Mouse (Mus musculus) heart, embryonic 13.5 days (tissue): Measurements from ENCODE around the gene Kalrn. TPM values are rescaled to one million over a fixed set of nuclear protein-coding genes. Genes with fewer than 3 reads are reported as not detected.
A peak's percentile ranks its signal among the peaks of the same experiment; 100 is the strongest.

Experiments
- ATAC-seq: fragments of 200-750 bp; cut with Nextera tagmentation; 2 replicates; pipeline ENCODE4 v1.8.0; 2017; ENCODE audit warnings: moderate TSS enrichment; ENCODE audit not compliant: insufficient number of reproducible peaks, low FRiP score, low TSS enrichment; ENCODE audit errors: extremely low read depth
- H3K27ac ChIP-seq: fragments of 300-500 bp; sonication (generic); replicated peaks from 2 replicates; pipeline ENCODE4 v1.5.1; 2015; ENCODE audit warnings: moderate library complexity, mild to moderate bottlenecking, inconsistent platforms
- H3K27me3 ChIP-seq: fragments of 300-500 bp; sonication (generic); replicated peaks from 2 replicates; pipeline ENCODE4 v1.6.1; 2015; ENCODE audit warnings: mild to moderate bottlenecking, inconsistent platforms
- H3K36me3 ChIP-seq: fragments of 300-500 bp; sonication (generic); 2 replicates; pipeline ENCODE4 v1.6.1; 2015; ENCODE audit warnings: mild to moderate bottlenecking, inconsistent platforms
- H3K4me1 ChIP-seq: fragments of 300-500 bp; sonication (generic); 2 replicates; pipeline ENCODE4 v1.6.1; 2015; ENCODE audit warnings: inconsistent platforms
- H3K4me2 ChIP-seq: fragments of 300-500 bp; sonication (generic); 2 replicates; pipeline ENCODE4 v1.6.1; 2015; ENCODE audit warnings: inconsistent platforms, mild to moderate bottlenecking, moderate library complexity
- H3K4me3 ChIP-seq: fragments of 300-500 bp; sonication (generic); 2 replicates; pipeline ENCODE4 v1.5.1; 2015; ENCODE audit warnings: moderate library complexity, mild to moderate bottlenecking, inconsistent platforms
- H3K9ac ChIP-seq: fragments of 300-500 bp; sonication (generic); 2 replicates; pipeline ENCODE4 v1.6.1; 2015; ENCODE audit warnings: inconsistent platforms, mild to moderate bottlenecking, moderate library complexity
- H3K9me3 ChIP-seq: fragments of 300-500 bp; sonication (generic); 2 replicates; pipeline ENCODE4 v1.6.1; 2016; ENCODE audit warnings: inconsistent platforms
- WGBS: fragments of 180-500 bp; shearing (Covaris S2); methylation state at CpG from one replicate; pipeline ENCODE4 v1.1.7; 2015; ENCODE audit warnings: mixed read lengths; 5-methylcytosine and 5-hydroxymethylcytosine counted together
- polyA plus RNA-seq: library from polyadenylated mRNA; unstranded; fragments of >200 nt; fragmentation: Nextera tagmentation; extraction: Ambion mirVana; gene quantifications from 2 replicates; pipeline ENCODE4 v1.2.1, GENCODE M21; 2015

Kalrn gene
- polyA plus RNA-seq, 1 experiment from 2014 or later, result 28.1 TPM

- 61% methylated on average over 13 of the region's 13 CpGs for WGBS
- H3K4me3 ChIP-seq, result no peak overlapping the region
- no peak overlapping the region for H3K9ac ChIP-seq
- no peaks in the 10 kb centered on the region for H3K9me3 ChIP-seq
- peaks cover 49% of the 10 kb centered on the region for H3K4me1 ChIP-seq
- H3K27me3 ChIP-seq, result no peaks in the 10 kb centered on the region
- peaks cover 45% of the 10 kb centered on the region for H3K36me3 ChIP-seq
- ATAC-seq, result no peak
- H3K27ac ChIP-seq, result no peak overlapping the region
- H3K4me2 ChIP-seq, result no peak overlapping the region
Measured at GRCm38 (mm10) chr16:34046268-34047005, 526.9 kb downstream of the Kalrn start.

GRCm38 (mm10) chr16:34044539-34044938 is 528.8 kb downstream of the Kalrn start:
- H3K4me3 ChIP-seq, result no peak overlapping the region
- peaks cover 41% of the 10 kb centered on the region for H3K4me1 ChIP-seq
- H3K36me3 ChIP-seq, result peaks cover 46% of the 10 kb centered on the region
- no peaks in the 10 kb centered on the region for H3K27me3 ChIP-seq
- WGBS, result 62% methylated on average over 8 of the region's 8 CpGs
- no peaks in the 10 kb centered on the region for H3K9me3 ChIP-seq
- no peak for ATAC-seq
- no peak overlapping the region for H3K4me2 ChIP-seq
- no peak overlapping the region for H3K27ac ChIP-seq
- H3K9ac ChIP-seq, result 0 out of 2 replicates have a peak overlapping the region, but pooled peaks have one; percentile 4

DNA sequence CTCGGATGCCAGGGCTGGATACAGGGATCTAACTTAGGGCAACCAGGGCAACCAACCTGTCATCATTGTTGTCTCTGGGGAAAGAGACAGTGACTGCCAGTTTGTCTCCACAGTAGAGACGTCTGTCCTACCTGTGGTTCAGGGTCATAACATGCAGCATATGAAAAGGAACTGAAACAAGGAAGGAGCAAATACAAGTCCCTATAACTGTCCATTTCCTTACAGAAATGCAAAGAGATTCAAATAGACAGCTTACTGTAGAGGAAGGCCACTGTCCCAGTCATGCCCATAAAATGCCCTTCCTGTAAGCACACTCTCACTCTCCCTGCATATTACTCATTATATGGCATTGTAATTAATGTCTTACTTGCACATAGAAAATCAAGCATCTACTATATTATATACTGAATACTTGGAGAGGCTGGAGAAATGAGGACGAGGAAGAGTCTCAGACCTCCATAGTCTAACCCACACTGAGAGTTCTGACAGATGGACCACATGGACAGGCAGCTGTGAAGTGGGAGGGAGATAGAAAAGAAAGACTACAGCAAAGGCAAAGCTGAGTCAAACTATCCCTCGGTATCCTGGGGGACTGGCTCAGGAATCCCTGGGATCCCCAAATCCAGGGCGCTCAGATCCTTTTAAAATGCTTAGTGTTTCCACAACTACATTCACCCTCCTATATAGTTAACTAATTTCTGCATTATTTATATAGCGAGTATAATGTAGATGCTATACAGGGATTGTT is 530.1 kb downstream of the Kalrn start:
- WGBS, result 89% methylated on average over 6 of the region's 6 CpGs
- H3K4me2 ChIP-seq, result no peak overlapping the region
- no peak for ATAC-seq
- H3K36me3 ChIP-seq, result peaks cover 51% of the 10 kb centered on the region
- H3K27me3 ChIP-seq, result no peaks in the 10 kb centered on the region
- no peak overlapping the region for H3K27ac ChIP-seq
- no peak overlapping the region for H3K9ac ChIP-seq
- H3K4me1 ChIP-seq, result peaks cover 41% of the 10 kb centered on the region
- no peaks in the 10 kb centered on the region for H3K9me3 ChIP-seq
- no peak overlapping the region for H3K4me3 ChIP-seq

GRCm38 (mm10) chr16:34042586-34042985 is 530.7 kb downstream of the Kalrn start:
- Histone ChIP-seq H3K27me3 (no peaks in the 10 kb centered on the region), H3K9ac (no peak overlapping the region), H3K4me3 (no peak overlapping the region), H3K9me3 (no peaks in the 10 kb centered on the region), H3K27ac (no peak overlapping the region), H3K4me2 (no peak overlapping the region), H3K36me3 (peaks cover 57% of the 10 kb centered on the region), H3K4me1 (peaks cover 44% of the 10 kb centered on the region)
- 91% methylated on average over 4 of the region's 4 CpGs for WGBS
- ATAC-seq, result no peak

GRCm38 (mm10) chr16:34040276-34040675 is 533.1 kb downstream of the Kalrn start:
- Histone ChIP-seq H3K27ac (no peak overlapping the region), H3K9ac (no peak overlapping the region), H3K27me3 (no peaks in the 10 kb centered on the region), H3K36me3 (peaks cover 54% of the 10 kb centered on the region), H3K4me2 (no peak overlapping the region), H3K9me3 (no peaks in the 10 kb centered on the region), H3K4me1 (peaks cover 55% of the 10 kb centered on the region), H3K4me3 (no peak overlapping the region)
- ATAC-seq, result no peak
- 78% methylated on average over 6 of the region's 6 CpGs for WGBS

DNA sequence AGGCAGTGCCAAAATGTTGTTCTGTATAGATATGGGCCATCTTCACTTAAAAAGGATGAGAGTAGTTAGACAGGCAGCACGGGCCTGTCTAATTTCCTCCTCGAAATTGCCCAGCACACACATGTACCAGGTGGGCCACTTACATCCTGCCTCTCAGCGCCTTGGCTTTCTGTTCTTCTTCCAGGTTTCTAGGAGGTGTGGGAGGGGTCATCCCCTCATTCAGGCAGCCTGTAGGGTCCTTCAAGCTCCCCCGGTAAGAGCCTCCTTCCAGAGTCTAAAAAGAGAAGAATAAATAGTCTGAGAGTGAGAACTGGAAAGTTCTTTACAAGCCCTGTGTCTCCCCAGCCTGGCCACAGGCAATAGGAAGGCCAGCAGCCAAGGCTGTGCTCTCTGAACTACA is 533.6 kb downstream of the Kalrn start:
- Histone ChIP-seq H3K9ac (no peak overlapping the region), H3K4me3 (no peak overlapping the region), H3K4me1 (peaks cover 57% of the 10 kb centered on the region), H3K4me2 (no peak overlapping the region), H3K9me3 (no peaks in the 10 kb centered on the region), H3K36me3 (peaks cover 54% of the 10 kb centered on the region), H3K27me3 (no peaks in the 10 kb centered on the region), H3K27ac (no peak overlapping the region)
- no peak for ATAC-seq
- WGBS, result 81% methylated on average over 4 of the region's 4 CpGs

- H3K36me3 ChIP-seq, result peaks cover 66% of the 10 kb centered on the region
- 43% methylated on average over 10 of the region's 10 CpGs for WGBS
- no peaks in the 10 kb centered on the region for H3K27me3 ChIP-seq
- peak overlapping the region; percentile 13; the same call in 1 of the 2 replicates for H3K4me2 ChIP-seq
- peak overlapping the region; percentile 71 for H3K27ac ChIP-seq
- no peaks in the 10 kb centered on the region for H3K9me3 ChIP-seq
- peak overlapping the region; percentile 55; the same call in 1 of the 2 replicates for H3K9ac ChIP-seq
- peaks cover 79% of the 10 kb centered on the region for H3K4me1 ChIP-seq
- ATAC-seq, result no peak
- H3K4me3 ChIP-seq, result no peak overlapping the region
Measured at GRCm38 (mm10) chr16:34036327-34037047, 536.8 kb downstream of the Kalrn start.

DNA sequence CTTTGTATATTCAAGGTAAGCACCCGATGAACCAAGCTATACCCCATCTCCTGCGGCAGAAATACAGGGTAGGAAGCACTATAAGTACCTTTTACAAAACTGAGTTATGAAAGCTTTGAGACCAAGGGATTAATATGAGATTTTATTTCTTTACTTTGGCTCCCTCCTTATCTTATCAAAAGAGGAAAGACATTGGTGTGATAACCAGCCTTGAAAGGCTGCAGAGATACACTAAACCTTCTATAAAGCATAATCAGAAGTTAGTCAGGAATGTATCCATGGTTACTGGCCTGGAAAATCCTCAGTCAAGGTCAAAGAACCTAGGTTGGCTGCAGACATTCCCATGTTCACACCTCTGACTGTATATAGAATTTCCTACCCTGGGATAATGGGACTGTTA is 537.6 kb downstream of the Kalrn start:
- Histone ChIP-seq H3K9ac (no peak overlapping the region; the same call in 1 of the 2 replicates), H3K4me1 (peaks cover 86% of the 10 kb centered on the region), H3K27ac (peak overlapping the region; percentile 71), H3K9me3 (no peaks in the 10 kb centered on the region), H3K36me3 (peaks cover 72% of the 10 kb centered on the region), H3K4me2 (peak overlapping the region; percentile 7; the same call in 1 of the 2 replicates), H3K27me3 (no peaks in the 10 kb centered on the region), H3K4me3 (no peak overlapping the region)
- no peak for ATAC-seq
- WGBS, result 74% methylated on average over 2 of the region's 2 CpGs

DNA sequence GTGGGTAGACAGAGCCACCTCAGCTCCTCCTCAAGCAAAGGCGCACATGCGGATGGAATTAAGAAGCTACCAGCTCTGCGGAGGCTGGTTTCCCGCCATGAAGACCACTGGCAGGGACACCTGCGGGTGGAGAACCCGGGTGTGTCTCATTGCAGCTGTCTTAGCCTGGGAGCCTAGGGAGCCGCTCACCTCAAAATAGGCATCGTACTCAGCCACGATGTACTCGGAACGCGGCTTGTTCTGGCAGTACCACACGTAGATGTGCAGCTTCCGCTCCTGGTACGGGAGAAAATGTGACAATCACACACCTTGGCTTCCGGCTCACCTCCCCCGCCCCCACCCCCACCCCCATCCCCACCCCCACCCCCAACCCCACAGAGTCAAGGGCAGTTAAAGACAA is 539.1 kb downstream of the Kalrn start:
- Histone ChIP-seq H3K27me3 (no peaks in the 10 kb centered on the region), H3K27ac (no peak overlapping the region), H3K36me3 (peaks cover 67% of the 10 kb centered on the region), H3K4me3 (no peak overlapping the region), H3K4me1 (peaks cover 92% of the 10 kb centered on the region), H3K4me2 (no peak overlapping the region), H3K9me3 (no peaks in the 10 kb centered on the region), H3K9ac (no peak overlapping the region)
- no peak for ATAC-seq
- WGBS, result 85% methylated on average over 17 of the region's 17 CpGs

DNA sequence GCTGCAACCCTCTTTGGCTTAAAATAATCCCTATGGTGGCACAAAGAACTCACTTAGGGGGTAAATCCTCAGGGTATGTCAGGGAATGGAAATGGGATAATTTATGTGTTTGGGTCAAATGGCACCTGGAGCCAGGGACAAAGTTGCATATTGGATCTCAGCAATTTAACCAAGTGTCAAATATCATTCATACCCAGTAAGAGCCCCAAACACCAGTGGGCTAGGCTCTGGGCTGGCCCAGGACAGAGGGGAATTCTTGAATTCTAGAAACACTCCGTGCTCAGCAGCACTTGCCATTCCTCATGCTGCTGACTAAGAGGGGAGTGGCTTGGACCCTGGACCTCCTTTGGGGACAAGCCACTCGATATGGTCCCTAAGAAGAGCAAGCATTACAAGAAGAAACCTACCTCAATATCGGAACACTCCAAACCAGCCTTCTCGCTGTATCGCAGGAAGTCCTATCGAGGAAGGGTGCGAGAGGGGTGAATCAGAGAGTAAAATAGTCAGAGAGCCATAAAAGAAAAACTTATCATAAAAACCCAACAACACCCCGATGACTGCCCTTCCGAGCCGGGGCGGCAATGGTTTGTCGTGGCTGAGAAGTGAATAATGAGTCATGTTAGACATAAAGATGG is 541.2 kb downstream of the Kalrn start:
- Histone ChIP-seq H3K27ac (peak overlapping the region; percentile 72), H3K4me3 (no peak overlapping the region), H3K9ac (no peak overlapping the region), H3K9me3 (no peaks in the 10 kb centered on the region), H3K4me2 (peak overlapping the region; percentile 49), H3K27me3 (no peaks in the 10 kb centered on the region), H3K4me1 (peaks cover 73% of the 10 kb centered on the region), H3K36me3 (peaks cover 71% of the 10 kb centered on the region)
- WGBS, result 83% methylated on average over 12 of the region's 12 CpGs
- no peak for ATAC-seq

GRCm38 (mm10) chr16:34031565-34031964 is 541.8 kb downstream of the Kalrn start:
- ATAC-seq, result peak; percentile 34; the same call in 1 of the 2 replicates
- Histone ChIP-seq H3K27me3 (no peaks in the 10 kb centered on the region), H3K27ac (peak overlapping the region; percentile 72), H3K4me3 (peak overlapping the region; percentile 2; the same call in 1 of the 2 replicates), H3K9me3 (no peaks in the 10 kb centered on the region), H3K4me2 (peak overlapping the region; percentile 49), H3K9ac (no peak overlapping the region), H3K36me3 (peaks cover 76% of the 10 kb centered on the region), H3K4me1 (peaks cover 68% of the 10 kb centered on the region)
- 41% methylated on average over 9 of the region's 9 CpGs for WGBS
